Mouse (Mus musculus): ENCODE results near the gene Slc29a3.

DNA sequence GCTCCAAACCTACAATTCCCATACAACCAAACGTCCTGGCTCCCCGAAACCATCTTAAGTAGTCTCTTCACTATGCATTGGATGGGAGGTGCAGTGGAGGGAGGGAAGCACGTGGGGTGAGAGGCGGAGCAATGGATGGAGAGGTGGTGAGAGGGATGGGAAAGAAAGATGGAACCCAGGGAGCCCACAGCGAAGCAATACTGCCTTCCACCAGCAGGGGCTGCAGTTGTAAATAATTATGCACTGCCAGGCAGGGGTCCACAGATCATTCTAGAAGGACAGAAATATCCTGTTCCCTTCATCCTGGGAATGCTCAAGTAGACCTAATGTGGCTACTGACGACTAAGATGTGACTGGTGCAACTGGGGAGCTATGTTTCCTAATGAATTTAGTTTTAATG lies 22.9 kb upstream of the Slc29a3 start:
- TF ChIP-seq CTCF (IDR thresholded peaks at IDR 0.05; ENCODE audit: control insufficient read depth, insufficient read depth, insufficient read length) (peak; percentile 28), USF1 (IDR thresholded peaks at IDR 0.05; ENCODE audit: low read depth) (no peak), MAX (IDR thresholded peaks at IDR 0.05) (no peak), MYOD1 (IDR thresholded peaks at IDR 0.05; ENCODE audit: control insufficient read depth, insufficient read length, low read depth) (no peak), MYOG (IDR thresholded peaks at IDR 0.05; ENCODE audit: control insufficient read depth, extremely low read depth, insufficient read length) (no peak)

All from C2C12 (cell line).